Mouse (Mus musculus) induced T-regulatory cell, adult 2 months (primary cell): ENCODE results near the gene 4930519P11Rik.

Source experiments
- DNase-seq: peaks from one replicate; pipeline ENCODE4 v3.0.0-alpha.2; 2012; ENCODE audit warnings: low read depth

4930519P11Rik gene

DNA sequence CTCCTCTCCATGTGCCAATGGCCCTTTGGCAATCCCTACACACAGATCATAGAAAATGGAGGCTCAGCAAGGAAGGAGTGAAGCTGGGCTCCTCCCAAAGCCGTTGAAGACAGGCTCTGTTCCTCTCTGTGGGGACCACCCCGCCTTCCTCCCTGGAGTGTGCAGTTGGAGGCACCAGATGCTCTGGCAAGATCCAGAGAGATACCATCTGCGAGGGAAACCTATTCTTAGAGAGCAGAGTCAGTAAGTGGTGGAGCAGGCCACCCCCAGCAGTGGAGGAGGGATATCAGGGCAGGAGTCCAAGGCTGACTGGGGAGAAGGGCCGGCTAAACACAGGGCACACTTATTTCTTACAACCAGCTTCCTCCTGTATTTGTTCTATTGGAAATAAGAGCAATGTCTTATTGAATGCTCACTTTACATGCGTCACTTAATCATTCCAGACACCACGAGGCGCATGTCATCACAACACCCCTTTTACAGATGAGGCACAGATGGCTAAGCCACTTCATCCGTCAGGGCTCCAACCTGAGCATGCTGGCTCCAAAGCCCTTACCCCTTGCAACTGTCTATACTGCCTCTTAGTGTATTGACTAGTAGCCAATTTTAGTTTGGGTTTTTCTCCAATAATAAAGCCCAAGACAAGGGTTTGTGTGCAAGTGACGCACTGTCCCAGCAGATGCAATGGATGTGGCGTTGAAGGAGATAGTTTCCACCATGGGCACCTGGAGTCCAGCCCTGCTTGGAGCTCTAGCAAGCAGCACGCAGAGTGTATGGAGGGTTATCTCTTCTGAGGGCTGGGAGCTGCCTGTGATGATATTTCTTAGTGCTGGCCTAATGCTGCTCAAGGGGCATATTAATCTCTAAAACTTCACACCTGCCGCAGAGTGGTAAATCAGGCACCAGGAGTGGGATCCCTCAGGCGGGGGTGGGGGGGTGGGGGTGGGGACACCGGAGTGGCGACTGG lies 29.0 kb downstream of the 4930519P11Rik start:
- DNase-seq: no peak

GRCm38 (mm10) chr2:154581421-154581820 lies 31.8 kb downstream of the 4930519P11Rik start:
- DNase-seq: peak; percentile 32

- DNase-seq: no peak
Measured at GRCm38 (mm10) chr2:154580586-154580985, 32.7 kb downstream of the 4930519P11Rik start.

GRCm38 (mm10) chr2:154577744-154578067 lies 35.5 kb downstream of the 4930519P11Rik start:
- no peak for DNase-seq

DNA sequence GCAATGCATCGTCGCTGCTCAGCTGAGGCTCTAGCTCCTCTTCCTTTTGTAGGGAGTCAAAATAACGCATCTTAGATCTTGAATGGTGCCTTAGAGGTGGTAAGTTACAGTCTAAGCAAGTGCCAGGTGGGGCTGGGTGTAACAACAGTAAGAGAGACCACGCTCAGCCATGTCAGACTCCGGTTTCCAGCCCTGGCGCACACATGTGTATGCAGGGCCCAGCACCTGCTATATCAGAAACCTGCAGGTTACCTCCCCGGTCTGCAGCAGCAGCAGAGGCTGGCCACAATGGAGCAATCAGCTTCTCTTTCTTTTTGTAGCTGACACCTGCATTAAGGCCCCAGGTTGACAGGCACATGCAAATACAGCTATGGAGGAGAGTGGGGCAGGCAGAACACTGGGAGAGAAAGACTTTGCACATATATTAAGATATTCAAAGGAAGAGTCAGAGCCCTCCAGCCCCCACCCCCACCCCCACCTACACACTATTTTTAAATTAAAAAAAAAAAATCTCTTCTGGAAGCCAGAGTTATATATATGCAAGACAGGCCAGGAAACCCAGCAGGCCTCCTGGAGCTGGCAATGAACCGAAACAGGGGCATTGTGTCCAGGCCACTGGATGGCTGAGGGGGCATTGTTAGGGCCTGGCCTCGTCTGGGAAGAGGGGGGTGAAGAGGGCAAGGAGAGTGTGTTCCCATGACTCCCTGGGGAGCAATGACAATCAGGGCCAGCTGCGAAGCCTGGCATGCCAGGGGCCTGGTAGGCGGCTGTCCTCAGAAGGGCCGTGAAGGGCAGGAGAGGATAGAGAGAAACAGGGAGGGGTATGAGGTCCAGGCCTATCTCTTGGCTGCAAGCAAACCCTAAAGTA lies 36.1 kb downstream of the 4930519P11Rik start:
- no peak for DNase-seq

- DNase-seq: no peak
Measured at GRCm38 (mm10) chr2:154574271-154574670, 39.0 kb downstream of the 4930519P11Rik start.

DNA sequence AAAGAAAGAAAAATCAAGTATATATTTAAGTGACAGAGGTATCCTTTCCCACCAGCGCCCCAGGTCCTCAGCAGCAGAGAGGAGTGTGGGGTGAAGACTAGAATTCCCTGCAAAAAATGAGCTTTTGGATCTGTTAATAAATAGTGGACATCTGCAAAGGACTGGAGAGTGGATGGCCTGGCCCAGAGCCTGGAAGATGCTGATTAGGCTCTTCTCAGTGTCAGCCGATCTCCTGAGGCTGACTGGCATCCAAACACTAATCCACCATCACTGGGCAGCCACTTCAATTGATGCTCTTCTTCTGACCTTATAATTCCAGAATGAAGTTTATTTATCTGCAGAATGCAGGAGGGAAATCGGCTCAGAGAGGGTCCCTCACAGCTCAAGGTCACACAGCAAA lies 40.2 kb downstream of the 4930519P11Rik start:
- DNase-seq: no peak

GRCm38 (mm10) chr2:154571976-154572375 lies 41.3 kb downstream of the 4930519P11Rik start:
- DNase-seq: no peak

DNA sequence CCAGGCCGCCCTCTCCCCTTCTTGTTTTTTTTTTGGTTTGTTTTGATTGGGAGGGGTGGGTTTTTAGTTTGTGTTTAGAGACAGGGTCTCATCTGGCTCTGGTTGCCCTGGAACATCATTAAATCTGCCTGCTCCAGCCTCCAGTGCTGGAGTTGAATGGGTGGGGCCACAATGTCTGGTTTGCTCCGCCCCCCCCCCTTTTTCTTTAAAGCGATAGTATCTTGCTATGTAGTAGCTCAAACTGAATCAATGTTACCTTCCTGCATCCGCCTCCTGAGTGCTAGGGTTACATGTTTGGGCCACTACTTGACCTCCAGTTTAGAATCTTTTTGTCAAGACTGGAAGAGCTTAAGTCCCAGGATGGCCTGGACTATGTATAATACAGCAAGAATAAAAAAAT lies 42.0 kb downstream of the 4930519P11Rik start:
- DNase-seq: peak; percentile 52

GRCm38 (mm10) chr2:154570666-154571065 lies 42.6 kb downstream of the 4930519P11Rik start:
- peak; percentile 43 for DNase-seq

- DNase-seq: peak; percentile 96
Measured at GRCm38 (mm10) chr2:154569836-154570286, 43.4 kb downstream of the 4930519P11Rik start, which contains the start of gene E2f1. E2f1 (minus strand) TSS chr2:154569892.

DNA sequence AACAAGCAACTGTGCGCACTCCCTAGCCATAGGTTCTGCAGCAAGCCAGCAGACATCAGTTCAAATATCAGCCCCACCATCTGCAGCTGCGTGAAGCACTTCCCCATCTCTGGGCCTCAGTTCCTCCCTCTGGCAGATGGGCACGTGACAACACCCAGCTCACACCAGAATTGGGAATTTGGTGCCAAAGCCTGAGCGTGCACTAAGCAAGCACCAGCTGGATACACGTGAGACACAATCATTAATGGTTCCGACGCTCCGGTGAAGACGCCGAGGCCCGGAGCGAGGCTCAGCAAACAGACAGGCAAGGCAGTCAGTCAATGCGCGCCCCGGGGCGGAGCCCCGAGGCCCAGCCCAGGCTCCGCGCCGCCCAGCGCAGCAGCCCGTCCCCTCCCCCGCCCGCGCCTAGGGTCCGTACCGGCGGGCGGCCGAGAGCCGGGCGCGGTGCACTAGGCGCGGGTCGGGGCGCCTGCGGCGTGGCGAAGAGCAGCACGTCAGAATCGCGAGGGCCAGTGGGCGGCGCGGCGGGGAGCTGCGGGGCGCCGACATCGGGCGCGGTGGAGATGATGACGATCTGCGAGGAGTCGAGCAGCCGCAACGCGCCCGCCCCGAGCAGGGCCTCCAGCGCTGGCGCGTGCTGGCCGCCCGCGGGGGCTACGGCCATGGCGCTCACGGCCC lies 44.0 kb downstream of the 4930519P11Rik start:
- DNase-seq: peak; percentile 86

GRCm38 (mm10) chr2:154568329-154569070 lies 44.7 kb downstream of the 4930519P11Rik start:
- peak; percentile 26 for DNase-seq

DNA sequence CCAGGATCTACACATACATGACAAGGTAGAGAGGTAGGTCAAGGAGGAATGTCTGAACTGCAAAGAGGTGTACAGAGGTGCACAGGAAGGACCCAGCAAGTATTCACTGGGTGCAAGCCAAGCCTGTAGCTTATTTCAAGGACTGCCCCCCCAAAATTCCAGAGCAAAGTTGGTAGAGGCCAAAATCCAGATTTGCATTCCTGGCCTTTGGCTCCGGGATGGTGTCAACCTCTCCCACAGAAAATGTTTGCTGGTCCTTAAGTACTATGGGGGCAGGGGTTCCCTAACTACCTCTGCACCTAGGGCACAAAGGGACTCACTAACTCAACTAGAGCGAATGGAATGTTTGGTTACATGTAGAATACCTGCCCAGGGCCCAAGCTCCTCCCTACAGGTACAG lies 45.5 kb downstream of the 4930519P11Rik start:
- DNase-seq: no peak

- DNase-seq: no peak
Measured at GRCm38 (mm10) chr2:154566641-154567040, 46.6 kb downstream of the 4930519P11Rik start.

GRCm38 (mm10) chr2:154565562-154565961 lies 47.7 kb downstream of the 4930519P11Rik start:
- DNase-seq: no peak

GRCm38 (mm10) chr2:154563612-154564170 lies 49.5 kb downstream of the 4930519P11Rik start:
- no peak for DNase-seq
